Mouse (Mus musculus): ENCODE results near the gene Nfam1. TPM values are rescaled to one million over a fixed set of nuclear protein-coding genes. Genes with fewer than 3 reads are reported as not detected.

Gene Nfam1
- polyA plus RNA-seq, 1 experiment = 4.6 TPM

DNA sequence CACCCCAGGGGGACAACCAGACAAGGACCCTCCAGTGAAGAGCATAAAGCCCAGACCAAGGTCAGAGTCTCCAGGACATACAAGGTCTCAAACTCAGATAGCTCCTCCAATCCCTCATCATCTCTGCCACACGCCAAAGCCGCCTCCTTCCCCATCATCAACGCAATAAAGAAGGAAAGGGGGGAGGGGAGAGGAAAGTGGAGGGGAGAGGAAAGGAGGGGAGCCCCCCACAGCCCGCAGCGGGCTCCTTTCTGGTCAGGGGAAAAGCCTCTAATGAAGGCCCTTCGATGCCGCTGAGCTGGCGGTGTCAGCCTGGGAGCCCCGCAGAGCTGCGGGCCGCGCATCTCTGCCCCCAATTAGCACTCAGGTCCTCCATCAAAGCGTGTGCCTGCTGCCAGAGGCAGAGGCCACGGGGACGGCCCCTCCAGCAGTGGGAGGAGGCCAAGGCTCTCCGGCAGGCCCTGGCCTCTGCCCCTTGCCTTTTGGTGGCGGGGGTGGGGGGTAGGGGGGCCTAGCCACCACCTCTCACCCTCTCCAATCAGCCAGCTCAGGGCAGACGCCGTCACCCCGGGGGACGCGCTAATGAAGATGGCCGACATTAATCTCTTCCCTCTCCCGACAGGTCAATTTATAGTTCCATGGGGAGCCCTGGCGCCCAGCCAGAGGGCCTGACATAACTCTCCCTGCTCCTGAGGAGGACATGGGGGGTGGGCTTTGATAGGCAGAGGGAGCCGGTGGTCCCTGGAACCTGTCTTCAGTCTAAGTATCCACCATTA lies 72.1 kb downstream of the Nfam1 start:
- no peak for DNase-seq (ENCODE audit: low spot score)

DNA sequence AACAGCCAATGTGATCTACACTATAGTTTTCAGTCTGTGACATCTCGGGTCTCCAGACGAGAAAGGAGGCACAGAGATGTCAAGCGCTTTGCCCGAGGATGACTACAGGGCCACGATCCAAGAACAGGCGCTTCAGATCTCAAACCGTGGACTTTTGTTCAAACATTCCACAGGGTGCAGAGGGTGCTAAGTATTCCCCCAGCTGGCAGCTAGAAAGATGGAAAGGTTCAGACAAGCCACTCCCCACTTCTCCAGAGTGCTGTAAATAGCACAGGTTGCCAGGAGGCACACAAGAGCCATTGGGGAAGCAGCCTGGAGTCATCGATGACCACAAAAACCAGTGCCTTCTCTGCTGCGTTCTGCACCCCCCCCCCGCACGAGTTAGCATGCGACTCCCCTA lies 74.0 kb downstream of the Nfam1 start:
- DNase-seq (ENCODE audit: low spot score) = no peak

DNA sequence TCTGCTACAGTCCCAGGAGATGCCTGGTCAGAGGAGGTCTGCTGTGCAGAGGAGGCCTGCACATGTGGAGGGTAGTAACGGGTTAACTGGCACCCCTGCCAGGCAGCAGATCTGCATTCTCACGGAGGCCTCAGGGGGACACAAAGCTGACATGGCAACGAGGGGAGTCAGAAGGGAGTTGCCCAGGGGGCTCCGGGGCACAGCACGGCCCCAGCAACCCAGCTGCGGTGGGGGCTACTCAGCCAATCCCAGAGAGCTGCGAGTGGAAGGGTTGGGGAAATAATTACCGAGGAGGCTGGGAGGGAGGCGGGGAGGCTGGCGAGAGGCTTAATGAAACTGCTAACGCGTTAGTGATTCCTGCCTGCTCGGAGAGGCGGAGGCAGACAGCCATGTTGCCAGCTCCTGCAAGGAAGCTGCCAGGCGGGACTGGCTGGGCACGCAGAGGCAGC lies 74.8 kb downstream of the Nfam1 start:
- no peak for DNase-seq (ENCODE audit: low spot score)

DNA sequence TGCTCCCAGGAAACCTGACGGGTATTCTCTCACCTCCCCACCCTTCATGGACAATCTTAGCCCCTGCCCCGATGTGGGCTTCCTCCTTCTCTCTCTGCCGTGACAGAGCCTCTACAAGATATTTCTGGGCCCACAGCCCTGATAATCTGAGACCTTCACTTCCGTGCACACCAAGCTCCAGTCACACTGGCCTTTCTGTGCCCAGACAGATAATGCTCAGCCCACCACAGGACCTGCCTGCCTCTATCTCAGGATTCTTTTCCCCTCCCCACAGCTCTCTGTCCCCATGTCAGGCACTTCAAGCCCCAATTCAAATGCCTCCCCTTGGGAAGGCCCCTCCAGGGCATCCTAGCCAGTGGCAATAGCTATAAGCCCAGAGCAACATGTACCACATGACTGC lies 76.4 kb downstream of the Nfam1 start:
- DNase-seq (ENCODE audit: low spot score) = no peak

DNA sequence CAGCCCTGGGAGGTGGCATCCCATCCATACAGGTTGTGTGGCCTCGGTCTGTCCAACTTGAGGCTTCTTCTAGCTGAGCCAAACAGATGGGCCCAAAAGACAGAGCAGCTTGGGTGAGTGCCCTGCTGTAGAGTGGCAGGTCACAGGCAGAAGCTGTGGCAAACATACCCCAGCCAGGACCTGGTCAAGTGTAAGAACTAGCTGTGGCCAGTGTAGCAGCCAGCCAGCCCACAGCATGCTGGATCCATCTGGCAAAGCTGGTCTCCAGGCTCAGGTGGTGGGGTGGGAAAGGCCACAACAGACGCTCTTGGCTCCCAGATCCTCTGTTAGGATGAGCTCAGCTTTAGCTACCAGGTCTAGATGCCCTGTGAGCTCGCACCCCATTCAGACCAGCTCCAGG lies 76.8 kb downstream of the Nfam1 start:
- DNase-seq (ENCODE audit: low spot score) = no peak

DNA sequence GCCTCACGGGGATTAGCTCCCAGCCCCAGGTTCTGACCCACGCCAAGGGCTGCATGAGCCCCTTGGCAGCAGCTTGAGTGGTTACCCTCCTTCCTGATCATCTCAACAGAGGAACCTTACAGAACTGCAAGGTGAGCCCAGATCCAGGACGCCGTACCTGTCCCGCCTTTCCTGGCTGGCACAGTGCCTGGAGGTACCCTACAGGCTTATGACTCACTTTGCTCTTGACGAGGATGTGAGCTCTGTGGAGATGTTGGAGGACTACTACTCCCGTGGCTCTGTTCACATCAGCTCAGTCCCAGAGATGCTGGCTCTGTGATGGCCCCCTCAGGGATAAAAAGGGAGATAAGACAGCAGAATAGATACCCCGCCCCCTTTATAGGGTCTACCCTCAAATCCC lies 77.8 kb downstream of the Nfam1 start:
- DNase-seq (ENCODE audit: low spot score) = no peak

DNA sequence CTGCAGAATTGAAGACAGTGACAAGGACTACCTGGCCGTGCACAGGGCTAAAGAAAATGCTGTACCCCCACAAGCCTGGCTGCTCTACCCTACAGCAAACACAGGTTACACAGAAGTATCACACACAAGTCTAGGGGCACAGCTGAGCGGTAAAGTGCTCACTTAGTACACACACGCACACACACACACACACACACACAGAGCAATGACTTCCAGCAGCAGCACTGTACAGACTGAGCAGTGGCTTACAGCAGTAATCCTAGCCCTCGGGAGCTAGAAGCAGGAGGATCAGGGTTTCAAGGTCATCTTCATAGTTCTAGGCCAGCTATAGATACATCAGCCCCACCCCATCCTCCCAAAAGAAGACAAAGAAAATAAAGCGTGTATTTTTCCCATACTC lies 79.1 kb downstream of the Nfam1 start:
- DNase-seq (ENCODE audit: low spot score) = no peak

DNA sequence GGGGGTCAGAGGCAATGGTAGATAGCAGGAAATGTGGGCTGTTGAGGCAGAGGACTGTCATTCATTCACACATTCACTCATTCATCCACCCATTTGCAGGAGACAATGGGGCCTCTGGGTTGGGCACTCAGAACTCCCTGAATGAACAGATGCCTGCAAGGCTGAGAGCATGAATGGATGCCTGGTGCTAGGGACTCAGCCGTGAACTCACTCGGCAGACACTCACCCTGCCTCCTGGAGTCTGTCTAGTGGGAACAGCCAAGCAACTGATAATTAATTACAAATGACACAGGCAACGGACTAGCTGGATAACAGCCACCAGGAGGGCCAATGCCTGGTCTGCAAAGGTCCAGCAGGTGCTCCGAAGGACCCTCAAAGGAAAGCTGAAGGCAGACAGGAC lies 80.0 kb downstream of the Nfam1 start:
- no peak for DNase-seq (ENCODE audit: low spot score)

DNA sequence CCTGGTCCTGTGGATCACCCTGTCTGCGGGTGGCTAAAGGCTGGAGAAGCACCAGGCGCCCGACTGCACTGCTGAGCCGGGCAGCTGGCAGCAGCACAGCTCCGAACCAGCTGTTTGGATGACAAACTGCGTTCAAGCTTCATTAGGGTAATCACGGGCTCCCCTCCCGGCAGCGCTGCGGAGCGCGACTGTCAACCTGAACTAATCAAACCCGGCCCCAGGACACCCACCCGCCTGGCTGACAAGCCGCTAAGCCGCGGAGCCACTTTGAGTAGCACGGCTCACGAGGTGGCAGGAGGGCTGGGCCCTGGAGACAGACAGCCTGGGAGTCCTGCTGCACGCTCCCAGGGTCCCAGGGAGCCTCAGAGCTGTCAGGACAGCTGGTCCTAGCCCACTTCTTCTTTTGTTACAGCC lies 80.8 kb downstream of the Nfam1 start:
- no peak for DNase-seq (ENCODE audit: low spot score)

DNA sequence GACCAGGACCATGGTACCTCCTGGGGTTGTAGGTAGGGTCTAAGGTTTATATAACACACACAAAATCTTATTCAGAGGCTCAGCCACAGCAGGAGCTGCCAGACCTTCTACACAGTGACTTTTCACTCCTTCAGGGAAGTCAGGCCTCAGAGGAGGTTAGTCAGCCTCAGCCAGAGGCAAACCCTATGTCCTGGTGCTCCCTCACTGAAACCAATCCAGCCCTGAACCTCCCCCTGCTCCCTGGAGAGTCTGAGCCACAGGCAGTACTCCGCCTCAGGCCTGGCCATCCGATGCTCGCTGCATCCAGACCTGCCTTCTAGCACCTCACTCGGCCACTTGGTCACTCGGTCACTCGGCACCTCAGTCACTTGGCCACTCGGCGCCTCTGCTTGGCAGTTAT lies 82.9 kb downstream of the Nfam1 start:
- DNase-seq (ENCODE audit: low spot score) = no peak

DNA sequence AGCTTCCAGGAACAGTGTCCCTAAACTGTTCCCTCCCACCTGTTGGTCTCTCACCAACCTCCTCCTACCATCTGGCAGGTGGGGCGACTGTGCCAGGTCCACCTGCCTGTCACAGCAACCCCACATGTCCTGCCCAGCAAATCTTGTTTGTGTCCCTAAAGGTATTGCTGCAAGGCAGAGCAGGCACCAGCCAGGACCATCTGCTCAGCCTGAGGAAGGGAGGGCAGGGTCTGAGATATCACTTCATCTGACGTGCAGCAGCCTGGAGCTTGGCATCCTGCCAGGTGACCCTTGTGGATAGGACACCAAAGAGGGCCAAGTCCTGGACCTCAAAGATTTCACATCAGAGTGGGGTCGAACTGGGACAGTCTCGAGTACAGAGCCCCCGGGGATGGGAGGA lies 85.7 kb downstream of the Nfam1 start:
- DNase-seq (ENCODE audit: low spot score) = no peak

DNA sequence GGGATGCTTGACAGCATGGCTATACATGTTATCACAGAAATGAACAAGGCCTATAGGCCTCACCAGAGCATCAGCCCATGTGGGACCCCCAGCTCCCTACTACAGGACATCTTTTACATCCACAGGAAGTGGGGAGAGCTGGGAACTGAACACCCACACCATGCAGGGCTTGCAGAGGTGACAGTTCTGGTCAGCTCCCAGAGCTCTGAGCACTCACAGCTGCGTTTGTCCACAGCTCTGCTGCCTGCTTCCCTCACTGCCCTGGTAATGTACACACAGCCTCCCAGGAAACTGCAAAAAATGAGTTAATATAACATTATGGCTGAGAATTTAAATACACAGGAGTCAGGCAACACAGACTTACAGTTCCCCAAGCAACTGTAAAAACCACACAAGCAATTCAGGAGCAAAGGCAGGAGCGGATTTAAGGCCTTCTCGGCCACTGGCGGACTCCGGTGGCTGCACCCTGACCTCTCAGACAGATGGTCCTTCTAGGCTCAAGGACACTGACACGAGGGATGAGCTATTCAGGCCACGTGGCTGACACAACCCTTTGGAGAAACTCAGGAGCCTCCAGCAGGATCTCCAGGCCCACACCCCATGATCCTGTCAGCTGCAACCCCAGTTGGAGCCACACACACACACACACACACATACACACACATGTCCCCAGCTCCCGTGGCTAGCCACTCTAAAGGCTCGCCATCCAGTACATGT lies 88.5 kb downstream of the Nfam1 start:
- DNase-seq (ENCODE audit: low spot score) = no peak

Other genes starting within 250 kb of the Nfam1 start
- gene Cyp2d26, start 239.0 kb downstream of the Nfam1 start, polyA plus RNA-seq (2012; rRNA removed) = 0.03 and 0.15 TPM in 2 replicates
- gene Tcf20, start 45.4 kb downstream of the Nfam1 start, polyA plus RNA-seq (2012; rRNA removed) = 15.0 and 21.0 TPM in 2 replicates
- 48.2 and 70.3 TPM in 2 replicates for gene Serhl, start 56.2 kb upstream of the Nfam1 start, polyA plus RNA-seq (2012; rRNA removed)
- 56.1 and 60.9 TPM in 2 replicates for gene Rrp7a, start 89.5 kb upstream of the Nfam1 start, polyA plus RNA-seq (2012; rRNA removed)
- 60.9 and 64.6 TPM in 2 replicates for gene Poldip3, start 116.1 kb upstream of the Nfam1 start, polyA plus RNA-seq (2012; rRNA removed)
- 131 and 197 TPM in 2 replicates for gene Cyb5r3, start 139.3 kb upstream of the Nfam1 start, polyA plus RNA-seq (2012; rRNA removed)
- gene A4galt, start 218.5 kb upstream of the Nfam1 start, polyA plus RNA-seq (2012; rRNA removed) = 98.2 and 126 TPM in 2 replicates